Mouse (Mus musculus): Measurements from ENCODE around the gene Carns1.

DNA sequence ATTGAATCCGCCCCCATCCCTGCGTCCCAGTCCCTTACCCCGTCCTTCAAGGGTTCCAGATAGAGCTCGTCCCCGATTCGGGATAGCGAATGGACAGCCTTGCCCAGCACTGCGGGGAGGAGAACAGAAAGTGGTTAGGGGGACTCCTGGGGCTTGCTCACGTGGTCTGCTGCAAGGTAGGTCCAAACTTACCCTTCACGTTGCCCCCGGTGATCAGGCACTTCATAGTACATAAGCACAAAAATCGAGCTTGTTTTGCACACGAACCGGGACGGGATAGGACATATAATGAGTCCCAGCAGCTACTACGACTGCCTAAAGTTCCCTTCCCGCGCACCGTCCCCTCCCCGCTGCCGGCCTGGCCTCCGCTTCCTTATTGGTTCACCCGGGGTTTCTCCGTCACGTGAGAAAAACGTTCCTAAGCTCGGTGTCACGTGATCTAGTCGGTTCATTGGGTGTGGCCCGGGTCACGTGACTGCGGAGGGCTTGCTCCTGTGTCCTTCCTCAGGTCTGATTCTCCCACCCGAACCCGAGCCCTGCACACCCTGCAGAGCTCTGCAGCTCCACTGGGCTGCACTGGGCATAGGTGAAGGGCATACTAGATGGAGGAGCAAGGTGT, 26.1 kb upstream of the Carns1 start, which contains the start of gene Rad9a:
- TF ChIP-seq CTCF (IDR thresholded peaks at IDR 0.05; ENCODE audit: low read depth) (no peak), EP300 (IDR thresholded peaks at IDR 0.05; ENCODE audit: low read depth) (no peak)
